Mouse (Mus musculus) right cerebral cortex, postnatal 25 days (tissue): ENCODE results near the gene Mark1.

Experiments used
- DNase-seq: peaks from one replicate; pipeline ENCODE4 v3.0.0; 2022

Mark1 gene

DNA sequence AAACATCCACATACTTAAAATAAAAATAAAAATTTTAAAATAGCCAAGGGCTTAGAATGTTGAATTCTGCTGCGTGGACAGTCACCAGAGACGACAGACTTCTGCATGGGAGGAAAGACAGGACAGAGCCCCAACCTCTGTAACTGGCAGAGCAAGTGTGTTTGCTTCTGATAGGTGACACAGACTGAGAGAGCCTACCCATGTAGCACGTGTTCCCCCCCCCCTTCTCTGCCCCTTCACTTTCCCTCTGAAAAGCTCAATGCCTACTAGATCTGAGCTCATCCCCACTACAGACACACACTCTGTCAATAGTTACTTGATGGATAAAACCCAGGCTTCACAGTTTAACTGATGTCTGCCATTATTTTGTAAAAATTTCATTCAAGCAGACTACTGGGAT is 152.4 kb downstream of the Mark1 start:
- DNase-seq, result no peak
